Mouse (Mus musculus) kidney, embryonic 14.5 days (tissue): ENCODE results near the gene Has3. TPM values are rescaled to one million over a fixed set of nuclear protein-coding genes. Genes with fewer than 3 reads are reported as not detected.
"Not testable (repeated sequence)": the region's sequence is repeated elsewhere in the genome, so short reads cannot be mapped to it uniquely, and the experiment has no call there.

ENCODE experiments used
- ATAC-seq: fragments of 200-750 bp; cut with Nextera tagmentation; 2 replicates; pipeline ENCODE4 v1.8.0; 2017; ENCODE audit warnings: moderate number of reproducible peaks, mild to moderate bottlenecking, moderate TSS enrichment, moderate library complexity; ENCODE audit not compliant: low FRiP score, low TSS enrichment
- H3K27ac ChIP-seq: fragments of 300-500 bp; sonication (generic); 2 replicates; pipeline ENCODE4 v1.5.1; 2014; ENCODE audit warnings: low read depth, mild to moderate bottlenecking, low read length, moderate library complexity, mixed read lengths
- H3K27me3 ChIP-seq: fragments of 300-500 bp; sonication (generic); 2 replicates; pipeline ENCODE4 v1.6.1; 2014; ENCODE audit warnings: mild to moderate bottlenecking, low read length; ENCODE audit not compliant: control insufficient read depth, insufficient read depth
- H3K36me3 ChIP-seq: fragments of 300-500 bp; sonication (generic); 2 replicates; pipeline ENCODE4 v1.6.1; 2014; ENCODE audit warnings: low read length, mixed read lengths; ENCODE audit not compliant: control insufficient read depth, insufficient read depth
- H3K4me1 ChIP-seq: fragments of 300-500 bp; sonication (generic); 2 replicates; pipeline ENCODE4 v1.6.1; 2014; ENCODE audit warnings: low read length, mixed read lengths; ENCODE audit not compliant: control insufficient read depth, insufficient read depth
- H3K4me2 ChIP-seq: fragments of 300-500 bp; sonication (generic); replicated peaks from 2 replicates; pipeline ENCODE4 v1.6.1; 2014; ENCODE audit warnings: low read depth, mild to moderate bottlenecking, low read length
- H3K4me3 ChIP-seq: fragments of 300-500 bp; sonication (generic); 2 replicates; pipeline ENCODE4 v1.5.1; 2014; ENCODE audit warnings: mild to moderate bottlenecking, low read length
- H3K9ac ChIP-seq: fragments of 300-500 bp; sonication (generic); 2 replicates; pipeline ENCODE4 v1.6.1; 2014; ENCODE audit warnings: low read depth, mild to moderate bottlenecking, low read length, moderate library complexity
- H3K9me3 ChIP-seq: fragments of 300-500 bp; sonication (generic); 2 replicates; pipeline ENCODE4 v1.6.1; 2016; ENCODE audit warnings: low read length; ENCODE audit not compliant: control insufficient read depth
- WGBS: fragments of 180-500 bp; shearing (Covaris S2); extraction: QIAGEN DNeasy Blood & Tissue Kit; methylation state at CpG from one replicate; pipeline ENCODE4 v1.1.7; 2014; 5-methylcytosine and 5-hydroxymethylcytosine counted together
- polyA plus RNA-seq: library from polyadenylated mRNA; unstranded; fragments of >200 nt; fragmentation: Nextera tagmentation; extraction: Ambion mirVana; gene quantifications from 2 replicates; pipeline ENCODE4 v1.2.1, GENCODE M21; 2014

Has3 gene
- polyA plus RNA-seq, 1 experiment from 2014 or later = 1.3 TPM

- no peak for ATAC-seq
- H3K4me1 ChIP-seq = no peaks in the 10 kb centered on the region
- H3K27ac ChIP-seq = no peak overlapping the region
- no peak overlapping the region for H3K9ac ChIP-seq
- WGBS = 89% methylated on average over 4 of the region's 4 CpGs
- peaks cover 36% of the 10 kb centered on the region for H3K36me3 ChIP-seq
- H3K4me3 ChIP-seq = no peak overlapping the region
- no peaks in the 10 kb centered on the region for H3K27me3 ChIP-seq
- H3K9me3 ChIP-seq = no peaks in the 10 kb centered on the region
- H3K4me2 ChIP-seq = no peak overlapping the region
Observed at GRCm38 (mm10) chr8:106924057-106924456, 54.0 kb downstream of the Has3 start.

- ATAC-seq = no peak
- Histone ChIP-seq H3K9ac (no peak overlapping the region), H3K4me1 (0 out of 2 replicates have a peak, but pooled peaks cover under 1% of the 10 kb centered on the region), H3K4me2 (no peak overlapping the region), H3K27me3 (no peaks in the 10 kb centered on the region), H3K27ac (no peak overlapping the region), H3K36me3 (peaks cover 27% of the 10 kb centered on the region), H3K9me3 (no peaks in the 10 kb centered on the region), H3K4me3 (no peak overlapping the region)
- WGBS = 82% methylated on average over 8 of the region's 8 CpGs
Observed at GRCm38 (mm10) chr8:106924904-106925349, 54.9 kb downstream of the Has3 start.

- 92% methylated on average over 4 of the region's 4 CpGs for WGBS
- ATAC-seq = no peak
- H3K27ac ChIP-seq = no peak overlapping the region
Observed at GRCm38 (mm10) chr8:106925446-106925845, 55.4 kb downstream of the Has3 start.

GRCm38 (mm10) chr8:106927247-106927646 is 57.2 kb downstream of the Has3 start:
- H3K9ac ChIP-seq = no peak overlapping the region

More at GRCm38 (mm10) chr8:106925446-106925845, 55.4 kb downstream of the Has3 start:
- Histone ChIP-seq H3K4me1 (0 out of 2 replicates have a peak, but pooled peaks cover 3% of the 10 kb centered on the region), H3K9ac (no peak overlapping the region), H3K4me3 (no peak overlapping the region), H3K36me3 (peaks cover 22% of the 10 kb centered on the region), H3K9me3 (no peaks in the 10 kb centered on the region), H3K27me3 (no peaks in the 10 kb centered on the region), H3K4me2 (no peak overlapping the region)

GRCm38 (mm10) chr8:106928182-106928581 is 58.1 kb downstream of the Has3 start:
- H3K36me3 ChIP-seq, H3K4me3 ChIP-seq, H3K4me2 ChIP-seq, ATAC-seq, H3K27ac ChIP-seq, H3K4me1 ChIP-seq, H3K9ac ChIP-seq, H3K9me3 ChIP-seq, H3K27me3 ChIP-seq: not testable (repeated sequence)
- WGBS = 93% methylated on average over 10 of the region's 11 CpGs

More at GRCm38 (mm10) chr8:106927247-106927646, 57.2 kb downstream of the Has3 start:
- peaks cover 14% of the 10 kb centered on the region for H3K36me3 ChIP-seq
- ATAC-seq = no peak
- H3K27me3 ChIP-seq = no peaks in the 10 kb centered on the region
- WGBS = 46% methylated on average over 4 of the region's 4 CpGs
- no peak overlapping the region for H3K4me2 ChIP-seq
- H3K4me3 ChIP-seq = no peak overlapping the region
- H3K9me3 ChIP-seq = no peaks in the 10 kb centered on the region
- H3K27ac ChIP-seq = no peak overlapping the region
- H3K4me1 ChIP-seq = 0 out of 2 replicates have a peak, but pooled peaks cover 3% of the 10 kb centered on the region

- Histone ChIP-seq H3K27ac (peak overlapping the region; percentile 32; the same call in 1 of the 2 replicates), H3K9ac (no peak overlapping the region), H3K36me3 (no peaks in the 10 kb centered on the region), H3K4me3 (no peak overlapping the region), H3K9me3 (no peaks in the 10 kb centered on the region), H3K27me3 (no peaks in the 10 kb centered on the region), H3K4me2 (no peak overlapping the region), H3K4me1 (0 out of 2 replicates have a peak, but pooled peaks cover 3% of the 10 kb centered on the region)
- WGBS = 32% methylated on average over 6 of the region's 6 CpGs
- ATAC-seq = no peak
Observed at GRCm38 (mm10) chr8:106929155-106929913, 59.3 kb downstream of the Has3 start.

GRCm38 (mm10) chr8:106929921-106930320 is 59.9 kb downstream of the Has3 start:
- Histone ChIP-seq H3K27me3 (no peaks in the 10 kb centered on the region), H3K36me3 (no peaks in the 10 kb centered on the region), H3K4me3 (no peak overlapping the region), H3K4me1 (0 out of 2 replicates have a peak, but pooled peaks cover 3% of the 10 kb centered on the region), H3K4me2 (no peak overlapping the region; the same call in 1 of the 2 replicates), H3K27ac (peak overlapping the region; percentile 32; the same call in 1 of the 2 replicates), H3K9me3 (no peaks in the 10 kb centered on the region), H3K9ac (no peak overlapping the region)
- 64% methylated on average over 5 of the region's 5 CpGs for WGBS
- no peak for ATAC-seq

- Histone ChIP-seq H3K4me3 (peak overlapping the region; percentile 25), H3K27me3 (no peaks in the 10 kb centered on the region), H3K27ac (no peak overlapping the region), H3K4me1 (peaks cover 14% of the 10 kb centered on the region; the same call in 1 of the 2 replicates), H3K36me3 (no peaks in the 10 kb centered on the region), H3K9ac (peak overlapping the region; percentile 47; the same call in 1 of the 2 replicates), H3K4me2 (peak overlapping the region; percentile 48), H3K9me3 (no peaks in the 10 kb centered on the region)
- no peak for ATAC-seq
- WGBS = 14% methylated on average over 22 of the region's 22 CpGs
Observed at GRCm38 (mm10) chr8:106932376-106933065, 62.5 kb downstream of the Has3 start.
